Mouse (Mus musculus): Measurements from ENCODE around the gene Cog5. TPM values are rescaled to one million over a fixed set of nuclear protein-coding genes. Genes with fewer than 3 reads are reported as not detected.

Cog5 gene
- total RNA-seq, 2 experiments from 2014 or later, result 48.0 to 50.4 TPM

DNA sequence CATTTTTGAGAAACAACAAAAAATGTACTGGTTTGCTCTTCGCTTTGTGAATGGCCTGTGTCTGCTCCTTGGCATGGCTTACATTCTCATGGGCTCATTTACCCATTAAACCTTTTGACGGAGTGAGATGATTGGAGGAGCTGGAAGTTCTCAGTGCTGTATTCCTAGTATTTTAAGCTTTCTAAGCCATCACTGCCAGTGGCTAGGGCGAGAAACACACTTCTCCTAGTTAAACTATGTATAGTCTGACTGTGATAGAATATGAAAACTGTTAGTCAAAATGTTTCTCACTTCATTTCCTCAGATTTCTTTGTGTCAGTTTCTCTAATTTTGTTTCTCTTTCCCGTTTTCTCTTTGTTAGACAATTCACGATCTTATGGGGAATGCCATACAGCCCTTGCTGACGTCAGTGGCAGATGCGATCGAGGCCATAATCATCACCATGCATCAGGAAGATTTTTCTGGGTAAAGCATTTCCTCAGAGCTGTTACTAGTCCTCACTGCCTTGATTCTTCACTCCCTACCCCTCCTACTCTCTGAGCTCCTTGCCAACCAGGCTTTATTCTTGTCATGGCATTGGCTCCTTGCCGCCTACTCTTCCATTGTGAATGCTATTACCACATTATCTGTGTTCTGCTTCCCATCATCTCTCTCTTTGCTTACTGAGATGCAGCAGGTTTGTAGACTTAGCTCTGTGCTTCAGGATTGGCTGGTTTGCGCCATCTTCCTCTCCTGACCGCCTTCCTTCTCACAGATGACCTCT is 231.4 kb downstream of the Cog5 start:
- peak; percentile 76 to 81 for DNase-seq (ENCODE audit: low spot score in 2 of 2)

DNA sequence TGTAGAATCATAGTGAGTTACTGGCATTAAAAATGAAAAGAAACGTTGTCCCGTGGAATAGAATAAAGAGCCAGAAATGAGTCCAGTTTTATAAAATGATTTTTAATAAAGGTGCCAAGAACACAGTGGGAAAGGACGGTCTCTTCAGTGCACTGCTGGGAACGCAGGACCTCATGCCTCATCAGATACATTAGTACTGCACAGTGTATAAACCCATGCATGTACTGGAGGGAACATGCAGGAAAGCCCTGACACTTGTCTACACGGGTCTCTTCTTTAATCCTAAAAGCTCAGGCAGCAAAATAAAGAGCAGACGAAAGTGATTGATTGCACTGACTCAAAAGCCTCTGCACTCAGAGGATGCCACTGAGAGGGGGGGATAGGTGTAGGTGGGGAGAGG is 236.0 kb downstream of the Cog5 start:
- no peak for DNase-seq (ENCODE audit: low spot score in 2 of 2)

DNA sequence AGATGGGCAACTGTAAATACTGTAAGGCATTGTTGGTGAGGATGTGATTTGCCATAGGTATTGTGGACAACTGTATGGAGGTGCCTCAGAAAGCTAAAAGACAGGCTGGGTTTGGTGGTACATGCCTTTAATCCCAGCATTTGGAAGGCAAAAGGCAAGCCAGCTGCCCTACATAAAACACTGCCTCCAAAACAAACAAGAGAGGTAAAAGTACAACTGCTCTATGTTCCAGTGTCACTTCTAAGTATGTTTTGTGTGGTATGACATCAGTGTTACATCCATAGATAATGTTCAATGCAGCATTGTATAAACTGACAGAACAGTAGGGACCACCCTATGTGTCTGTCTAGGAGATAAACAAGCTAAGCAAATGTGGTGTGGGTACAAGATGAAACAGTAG is 237.4 kb downstream of the Cog5 start:
- DNase-seq (ENCODE audit: low spot score in 2 of 2), result no peak

DNA sequence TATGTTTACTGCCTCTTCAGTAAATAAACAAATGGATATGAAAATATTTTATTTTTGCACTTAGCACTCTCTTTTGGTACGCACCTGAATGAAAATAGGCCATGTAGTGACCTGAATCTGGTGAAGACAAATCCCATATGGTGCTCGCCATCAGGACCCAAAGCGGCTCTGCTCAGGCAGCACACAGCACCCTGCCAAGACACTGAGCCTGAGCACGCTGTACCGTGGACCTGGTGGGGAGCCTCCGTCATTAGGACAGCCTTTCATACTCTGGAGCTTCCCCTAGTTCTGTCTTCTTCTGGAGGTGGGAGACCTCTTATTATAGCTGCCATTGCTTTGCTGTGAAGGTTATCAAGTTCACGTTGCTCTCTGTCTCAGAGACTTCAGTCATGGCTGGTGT is 238.1 kb downstream of the Cog5 start:
- DNase-seq (ENCODE audit: low spot score in 2 of 2), result no peak

DNA sequence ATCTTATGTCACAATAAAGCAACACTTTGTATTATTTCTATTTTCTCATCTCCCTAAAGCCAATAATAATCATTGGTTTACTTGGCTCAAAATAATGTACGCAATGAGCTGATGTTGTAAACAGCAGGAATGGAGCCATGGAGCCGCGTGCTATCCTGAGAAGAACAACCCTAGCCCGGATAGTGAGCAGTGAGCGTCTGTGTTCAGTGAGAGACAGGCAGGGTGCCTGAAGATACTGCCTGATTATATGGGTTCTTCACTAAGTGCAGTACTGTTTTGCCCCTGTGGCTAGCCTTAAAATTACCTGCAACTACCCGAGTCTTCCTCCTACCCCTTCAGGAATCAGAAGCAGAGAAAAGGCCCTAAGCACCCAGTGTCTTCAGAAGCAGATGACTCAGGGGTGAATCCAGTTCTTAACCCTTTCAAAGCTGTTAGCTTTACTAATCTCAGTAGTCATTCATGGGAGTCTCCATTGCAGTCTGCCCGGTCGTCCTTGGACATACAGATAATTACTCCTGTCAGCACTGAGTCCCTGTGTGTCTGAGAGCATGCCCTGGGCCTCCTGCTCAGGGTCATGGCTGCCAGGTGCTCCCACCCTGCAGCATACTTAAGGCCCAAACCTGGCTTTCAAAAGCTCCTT is 240.5 kb downstream of the Cog5 start:
- no peak for DNase-seq (ENCODE audit: low spot score in 2 of 2)

DNA sequence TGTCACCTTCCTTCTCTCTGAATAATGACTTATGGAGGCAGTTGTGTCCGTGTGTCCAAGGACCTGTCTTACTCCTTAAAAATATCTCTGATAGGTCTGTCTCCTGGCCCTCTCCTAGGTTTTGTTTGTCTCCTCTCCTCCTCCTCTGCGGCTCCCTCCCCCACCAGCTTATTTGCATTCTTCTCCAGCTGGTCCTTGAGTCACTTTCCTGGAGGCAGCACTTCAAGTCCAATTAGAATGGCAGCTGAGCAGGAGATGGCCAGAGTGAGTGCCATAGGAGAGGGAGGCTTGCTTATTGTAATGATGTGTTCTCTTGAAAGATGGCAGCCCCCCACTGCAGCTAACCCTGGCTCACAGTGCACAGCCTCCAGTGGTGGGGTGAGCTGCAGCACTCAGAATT is 241.2 kb downstream of the Cog5 start:
- peak; percentile 74 to 80 for DNase-seq (ENCODE audit: low spot score in 2 of 2)

DNA sequence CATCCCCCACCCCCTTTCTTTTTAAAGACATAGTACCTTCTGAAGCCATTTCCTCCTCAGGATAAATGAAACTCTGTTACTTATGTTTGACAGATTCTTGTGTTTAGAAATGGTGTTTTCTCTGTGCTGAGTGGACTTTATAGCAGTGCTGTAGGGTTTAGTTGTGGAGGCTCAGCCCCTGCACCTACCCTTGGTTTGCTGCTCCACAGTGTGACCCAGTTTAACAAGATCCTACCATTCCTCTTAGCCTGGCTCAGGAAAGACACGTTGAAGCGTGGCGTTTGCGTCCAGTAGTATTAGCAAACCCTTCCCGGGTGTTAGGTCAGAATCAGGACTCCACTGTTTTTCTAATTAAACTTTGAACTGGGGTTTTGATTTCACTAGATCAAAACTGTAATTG is 241.6 kb downstream of the Cog5 start:
- no peak for DNase-seq (ENCODE audit: low spot score in 2 of 2)

DNA sequence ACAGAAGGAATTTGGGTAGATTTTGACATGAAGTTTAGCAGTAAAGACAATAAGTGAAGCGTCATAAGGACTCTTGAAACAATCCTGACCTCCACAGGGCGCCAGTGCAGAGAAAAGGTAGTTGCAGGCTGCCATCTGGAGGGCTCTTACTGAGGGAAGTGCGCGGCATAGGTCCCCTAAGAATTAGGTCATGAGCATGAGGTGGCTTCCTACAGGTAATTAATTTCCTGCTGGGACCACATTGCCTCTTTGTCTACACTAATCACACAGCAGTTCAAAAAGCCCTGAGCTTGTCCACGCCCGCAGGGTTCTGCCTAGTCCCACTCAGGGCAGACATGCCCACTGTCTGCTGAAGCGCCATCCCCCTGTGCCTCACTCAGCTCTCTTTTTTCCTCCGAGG is 242.3 kb downstream of the Cog5 start:
- DNase-seq (ENCODE audit: low spot score in 2 of 2), result no peak

DNA sequence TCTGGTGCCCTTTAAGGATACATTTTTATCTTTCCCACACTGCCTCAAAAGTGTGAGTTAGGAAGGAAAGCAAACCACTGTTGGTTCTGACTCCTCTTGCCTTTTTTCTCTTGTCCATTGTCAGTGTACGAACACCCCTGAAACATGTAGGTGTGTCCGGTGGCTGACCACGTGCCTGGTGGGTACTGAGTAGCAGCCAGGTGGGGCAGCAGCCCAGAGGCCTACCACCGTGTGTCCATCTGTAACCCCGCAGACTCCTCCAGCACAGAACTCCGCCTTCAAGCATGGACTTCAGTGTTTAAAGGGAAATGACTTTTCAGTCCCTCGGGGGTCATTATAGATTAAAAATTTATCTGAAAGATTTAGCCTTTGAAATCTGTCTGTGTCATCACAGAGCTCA is 242.8 kb downstream of the Cog5 start:
- no peak for DNase-seq (ENCODE audit: low spot score in 2 of 2)

DNA sequence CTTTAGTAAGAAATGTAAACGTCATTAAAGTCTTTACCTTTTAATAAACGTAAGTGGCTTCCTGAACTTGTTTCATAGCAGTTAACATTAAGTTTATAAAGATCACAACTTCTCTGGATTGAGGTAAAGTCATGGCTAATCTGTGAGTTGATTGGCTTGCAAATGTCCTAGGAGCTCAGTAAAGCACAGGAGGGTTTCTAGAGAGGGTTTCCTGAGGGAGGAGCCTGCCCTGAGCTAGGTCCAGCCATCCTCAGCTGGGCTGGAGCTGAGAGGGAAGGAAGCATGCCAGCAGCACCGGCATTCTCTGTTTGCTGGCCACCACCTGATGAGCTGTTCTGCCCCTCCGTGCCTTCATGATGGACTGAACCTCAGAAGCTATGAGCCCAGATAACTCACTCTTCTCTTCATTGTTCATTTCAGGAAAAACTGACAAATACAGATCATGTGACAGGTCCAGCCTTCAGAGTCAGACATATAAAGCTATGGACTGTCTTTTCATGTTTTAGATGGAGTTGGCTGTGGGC is 245.8 kb downstream of the Cog5 start:
- no peak for DNase-seq (ENCODE audit: low spot score in 2 of 2)

DNA sequence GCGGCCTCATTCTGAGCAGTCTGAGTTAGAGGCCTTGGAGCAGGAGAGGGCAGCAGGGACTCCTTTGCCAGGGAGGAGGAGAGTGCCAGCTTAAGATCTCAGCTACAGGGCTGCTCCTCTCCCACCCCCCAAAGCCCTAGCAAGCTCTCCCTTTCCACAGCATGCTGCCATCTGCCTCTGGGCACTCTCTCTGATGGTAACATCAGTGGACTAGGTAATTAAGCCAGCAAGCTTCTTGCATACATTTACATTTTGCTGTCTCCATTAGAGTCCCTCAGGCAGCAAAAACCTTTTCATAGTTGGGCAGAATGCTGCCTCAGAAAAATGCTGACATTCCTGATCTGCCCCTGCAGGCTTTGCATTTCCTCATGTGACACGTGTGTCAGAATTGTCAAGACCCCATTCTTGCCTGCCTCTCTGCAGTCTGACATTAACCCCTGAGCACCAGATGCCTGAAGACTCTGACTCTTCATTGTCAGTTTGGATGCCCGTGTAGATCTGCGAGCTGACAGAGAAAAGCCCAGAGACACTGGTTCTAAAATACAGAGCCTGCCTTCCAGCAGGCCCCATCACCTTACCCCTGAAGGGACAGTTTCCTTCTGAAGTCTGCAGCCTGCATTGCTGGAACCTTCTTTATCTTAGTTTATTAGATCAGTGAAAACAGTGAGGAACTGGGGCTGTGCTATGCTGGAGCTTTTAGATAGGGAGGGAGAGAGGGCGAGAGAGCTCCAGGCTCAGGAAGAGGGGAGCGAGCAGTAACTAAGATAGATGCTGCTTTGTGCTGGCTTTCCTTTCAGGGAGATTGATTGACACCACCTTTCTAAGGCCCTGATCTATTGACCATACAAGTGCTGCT is 251.3 kb downstream of the Cog5 start:
- DNase-seq (ENCODE audit: low spot score in 2 of 2), result peak in 1 of 2 experiments; percentile 26

DNA sequence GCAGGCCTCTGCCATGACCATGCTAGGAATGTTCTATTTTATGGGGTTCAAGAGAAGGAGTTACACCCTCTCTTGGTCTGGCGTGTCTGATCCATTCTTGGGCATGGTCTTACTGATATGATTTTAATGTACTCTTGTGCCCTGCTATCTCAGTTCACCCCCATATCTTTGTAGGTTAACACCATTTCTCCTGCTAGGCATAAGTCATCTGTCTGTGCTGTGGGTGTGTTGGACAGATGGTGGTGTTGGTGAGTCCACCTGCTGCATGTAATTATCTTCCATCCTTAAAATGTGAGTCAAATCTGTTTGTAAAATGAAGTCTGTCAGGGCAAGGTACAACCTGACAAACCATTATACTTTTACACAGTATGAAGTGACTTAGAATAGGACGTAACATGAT is 252.8 kb downstream of the Cog5 start:
- no peak for DNase-seq (ENCODE audit: low spot score in 2 of 2)

DNA sequence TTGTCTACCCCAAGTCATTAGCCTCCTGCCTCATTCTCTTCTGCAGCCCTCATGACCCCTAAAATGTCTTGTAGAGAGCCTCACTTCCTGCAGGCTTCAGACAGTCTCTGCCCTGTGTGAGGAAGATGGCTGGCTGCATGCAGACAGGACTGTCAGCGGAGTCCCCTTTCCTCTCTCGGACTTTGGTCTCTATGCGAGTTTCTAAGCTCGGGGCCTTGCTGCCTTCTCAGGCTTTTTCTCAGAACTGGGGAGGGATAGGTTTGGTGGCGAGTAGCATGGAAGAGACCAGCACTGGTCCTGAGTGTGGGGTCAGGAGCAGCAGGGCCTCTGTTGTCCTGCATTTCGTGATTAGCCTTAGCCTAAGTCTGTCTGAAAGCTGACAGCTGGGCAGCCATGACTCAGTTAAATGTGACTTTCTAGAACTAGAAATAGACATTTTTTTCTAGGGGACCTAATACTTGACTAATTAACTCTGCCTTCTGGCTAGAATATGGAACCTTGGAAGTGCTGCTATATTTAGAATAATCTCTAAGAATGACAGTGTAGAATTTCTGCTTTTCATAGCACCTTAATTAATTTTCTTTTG is 258.4 kb downstream of the Cog5 start:
- no peak for DNase-seq (ENCODE audit: low spot score in 2 of 2)

DNA sequence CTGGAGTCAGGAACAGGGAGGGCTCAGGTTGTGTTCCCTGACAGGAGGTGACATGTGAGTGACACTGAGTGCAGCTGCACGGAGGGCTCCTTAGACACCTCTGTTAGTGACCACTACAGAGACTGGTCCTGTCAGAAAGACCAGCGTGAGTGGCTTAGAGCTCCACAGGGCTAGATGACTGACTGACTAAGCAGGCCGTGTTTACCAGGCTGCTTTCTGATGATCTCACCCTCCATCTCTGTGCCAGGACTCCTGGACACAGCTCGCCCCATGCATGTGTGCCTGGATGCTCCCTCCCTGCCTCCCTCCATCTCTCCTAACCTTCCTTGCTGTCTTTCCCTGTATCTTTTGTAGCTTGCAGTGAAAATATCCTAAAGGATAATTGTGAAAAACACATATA is 258.9 kb downstream of the Cog5 start:
- DNase-seq (ENCODE audit: low spot score in 2 of 2), result no peak

DNA sequence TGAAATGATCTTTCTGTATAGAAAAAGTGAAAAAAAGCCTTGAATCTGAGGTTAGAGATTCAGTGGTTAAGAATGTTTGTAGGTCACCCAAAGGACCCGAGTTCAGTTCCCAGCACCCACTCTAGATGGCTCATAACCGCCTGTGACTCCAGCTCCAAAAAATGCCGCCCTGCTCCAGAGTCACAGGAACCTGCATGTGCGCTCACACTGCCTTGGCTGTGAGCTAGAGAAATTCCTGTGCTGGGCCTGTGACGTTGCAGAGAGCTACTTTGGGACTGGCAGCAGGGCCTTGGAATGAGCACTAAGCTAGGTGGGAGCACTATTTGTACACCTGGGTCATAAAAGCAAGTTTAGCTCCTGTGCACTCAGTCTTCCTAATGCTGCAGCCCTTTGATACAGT is 262.0 kb downstream of the Cog5 start:
- no peak for DNase-seq (ENCODE audit: low spot score in 2 of 2)

DNA sequence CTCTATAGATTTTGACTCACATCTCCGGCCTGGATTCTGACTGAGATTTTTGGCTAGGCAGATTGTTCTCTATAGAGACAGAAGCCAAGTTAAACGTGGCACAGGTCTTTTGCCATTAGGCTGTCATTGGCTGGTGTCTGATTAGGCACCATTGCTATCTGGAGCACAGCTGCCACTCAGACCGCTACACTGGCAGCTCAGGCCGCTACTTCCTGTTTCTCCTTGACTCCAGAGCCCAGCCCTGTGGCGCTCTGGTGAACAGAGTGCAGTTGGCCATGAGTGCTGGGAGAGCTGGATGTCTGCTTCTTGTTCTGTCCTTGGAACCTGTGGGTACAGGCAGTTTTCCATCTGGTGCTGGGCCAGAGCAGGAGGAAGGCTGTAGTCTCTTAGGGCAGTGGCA is 262.6 kb downstream of the Cog5 start:
- no peak for DNase-seq (ENCODE audit: low spot score in 2 of 2)

DNA sequence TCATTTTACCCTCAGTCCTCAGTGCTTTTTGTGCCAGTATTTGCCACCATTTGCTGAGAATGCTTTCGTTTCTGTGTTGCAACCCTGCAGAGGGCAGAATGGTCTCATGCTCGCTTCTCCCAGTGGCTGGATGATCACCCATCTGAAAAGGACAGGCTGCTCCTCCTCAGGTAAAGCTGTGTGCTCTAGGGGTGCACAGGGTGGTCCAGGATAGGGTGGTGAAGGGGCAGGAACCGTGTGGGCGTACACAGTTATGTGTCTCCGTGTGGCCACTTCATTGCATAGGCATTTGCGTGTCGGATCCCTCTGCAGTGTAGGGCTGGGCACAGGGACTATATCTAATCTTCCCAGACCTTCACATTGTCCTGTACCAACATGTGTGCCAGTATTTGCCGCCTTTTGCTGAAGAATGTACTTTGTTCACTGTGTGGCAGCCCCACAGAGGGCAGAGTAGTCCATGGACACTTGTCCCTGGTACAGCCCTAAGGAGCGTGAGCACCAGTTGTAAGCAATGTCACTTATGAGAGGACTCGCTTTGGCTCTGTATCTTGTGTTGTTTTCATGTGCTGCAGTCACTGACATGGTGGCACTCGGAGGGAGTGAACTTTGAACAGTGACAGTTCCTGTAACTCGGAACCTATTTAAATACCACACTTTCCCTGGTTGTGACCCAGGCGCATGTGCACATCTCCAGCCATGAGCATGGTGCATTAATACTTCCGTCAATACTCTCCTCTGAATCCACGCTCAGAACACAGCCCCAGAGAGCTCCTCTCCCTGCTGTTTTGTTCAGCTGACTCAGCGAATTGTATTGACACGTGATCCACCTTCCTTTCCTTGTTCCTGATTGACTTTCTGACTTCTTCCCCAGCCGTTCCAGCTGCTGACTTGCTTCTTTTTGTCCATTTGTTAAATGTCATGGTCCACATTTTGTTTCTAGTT is 266.1 kb downstream of the Cog5 start:
- DNase-seq (ENCODE audit: low spot score in 2 of 2), result no peak

DNA sequence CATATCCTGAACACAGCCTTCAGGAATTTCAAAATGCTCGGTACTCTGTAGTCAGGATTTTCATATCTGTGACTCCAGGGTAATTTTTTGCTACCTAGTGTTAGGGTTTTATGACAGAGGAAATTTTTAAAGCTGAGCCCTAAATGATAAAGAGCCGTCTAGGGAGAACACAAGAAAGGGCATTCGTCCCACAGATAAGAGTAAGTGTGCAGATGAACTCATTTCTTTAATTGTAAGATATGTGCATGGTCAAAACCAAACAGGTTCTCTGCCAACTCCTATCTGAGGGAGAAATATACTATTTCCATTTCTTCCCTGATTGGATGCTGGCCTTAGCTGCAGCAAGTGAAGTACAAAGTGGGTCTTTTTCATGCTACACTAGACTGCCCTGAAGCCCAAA is 269.5 kb downstream of the Cog5 start:
- no peak for DNase-seq (ENCODE audit: low spot score in 2 of 2)

DNA sequence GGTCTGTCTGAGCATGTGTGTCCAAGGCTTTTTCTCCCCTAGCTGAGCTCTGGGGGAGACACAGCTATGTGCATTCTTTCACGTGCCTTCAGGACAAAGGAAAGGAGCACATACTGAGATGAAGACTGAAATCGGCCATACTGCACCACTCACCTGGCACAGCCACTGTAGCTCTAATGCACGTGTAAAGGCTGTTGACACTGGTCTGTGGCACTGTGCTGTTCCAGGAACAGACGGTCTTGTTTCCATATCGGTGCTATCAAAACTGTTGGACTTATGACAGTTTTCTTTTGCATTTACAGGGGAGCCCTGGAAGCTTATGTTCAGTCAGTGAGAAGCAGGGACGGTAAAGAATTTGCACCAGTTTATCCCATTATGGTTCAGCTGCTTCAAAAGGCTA is 270.7 kb downstream of the Cog5 start:
- DNase-seq (ENCODE audit: low spot score in 2 of 2), result no peak

DNA sequence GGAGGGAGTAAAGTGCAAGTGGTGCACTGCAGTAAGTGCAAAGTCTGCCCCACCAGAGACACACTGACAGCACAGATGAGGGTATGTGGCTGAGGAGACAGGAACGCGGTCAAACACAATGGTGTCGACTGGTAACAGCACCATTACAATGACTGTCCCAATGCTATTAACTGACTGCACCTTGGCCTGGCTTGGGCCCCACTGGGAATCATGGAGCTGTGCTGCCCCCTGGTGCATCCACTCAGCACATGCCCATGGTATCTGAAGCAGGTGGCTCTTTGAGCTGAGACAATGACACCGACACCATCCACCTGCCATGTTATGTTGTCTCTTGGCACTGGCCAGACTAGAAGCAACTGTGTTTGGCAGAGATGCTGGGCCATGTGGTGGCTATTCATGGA is 272.0 kb downstream of the Cog5 start:
- DNase-seq (ENCODE audit: low spot score in 2 of 2), result peak; percentile 76 to 77
